Mouse (Mus musculus): ENCODE results near the gene Ldhd. TPM values are rescaled to one million over a fixed set of nuclear protein-coding genes. Genes with fewer than 3 reads are reported as not detected.
A peak's percentile ranks its signal among the peaks of the same experiment; 100 is the strongest.

Gene Ldhd
- polyA plus RNA-seq, 1 experiment from 2014 or later, result 1.2 TPM

DNA sequence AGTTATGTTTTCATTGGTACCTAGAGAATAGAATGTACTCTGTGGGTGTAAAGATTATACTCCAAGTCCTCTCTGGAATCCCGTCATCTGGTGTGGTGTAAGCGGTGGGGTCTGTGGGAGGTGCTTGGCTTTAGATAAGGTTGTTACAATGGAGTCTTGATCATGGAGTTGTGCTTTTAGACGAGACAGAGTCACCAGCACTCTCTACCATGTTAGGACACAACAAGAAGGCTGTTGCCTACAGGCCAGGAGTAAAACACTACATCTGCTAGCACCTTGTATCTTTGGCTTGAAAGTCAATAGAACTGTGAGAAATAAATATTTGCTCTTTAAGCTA, 33.7 kb downstream of the Ldhd start:
- Histone ChIP-seq H3K4me1 (replicated peaks; ENCODE audit: control insufficient read depth, insufficient read depth, low read length) (peaks cover 51% of the 10 kb centered on the region), H3K27ac (ENCODE audit: low read depth) (peak overlapping the region; percentile 85), H3K9ac (ENCODE audit: low read length) (no peak overlapping the region), H3K9me3 (ENCODE audit: control insufficient read depth, low read length) (no peaks in the 10 kb centered on the region), H3K4me2 (ENCODE audit: low read length) (no peak overlapping the region), H3K27me3 (replicated peaks; ENCODE audit: control insufficient read depth, insufficient read depth, low read length) (no peaks in the 10 kb centered on the region), H3K4me3 (ENCODE audit: low read depth, low read length) (no peak overlapping the region), H3K36me3 (ENCODE audit: control insufficient read depth, insufficient read depth, low read length) (no peaks in the 10 kb centered on the region)
- DNase-seq (ENCODE audit: low spot score) (no peak), ATAC-seq (replicated peaks; ENCODE audit: low FRiP score, low TSS enrichment, low read depth) (no peak)
- WGBS, result 52% methylated on average over 3 of the region's 3 CpGs

DNA sequence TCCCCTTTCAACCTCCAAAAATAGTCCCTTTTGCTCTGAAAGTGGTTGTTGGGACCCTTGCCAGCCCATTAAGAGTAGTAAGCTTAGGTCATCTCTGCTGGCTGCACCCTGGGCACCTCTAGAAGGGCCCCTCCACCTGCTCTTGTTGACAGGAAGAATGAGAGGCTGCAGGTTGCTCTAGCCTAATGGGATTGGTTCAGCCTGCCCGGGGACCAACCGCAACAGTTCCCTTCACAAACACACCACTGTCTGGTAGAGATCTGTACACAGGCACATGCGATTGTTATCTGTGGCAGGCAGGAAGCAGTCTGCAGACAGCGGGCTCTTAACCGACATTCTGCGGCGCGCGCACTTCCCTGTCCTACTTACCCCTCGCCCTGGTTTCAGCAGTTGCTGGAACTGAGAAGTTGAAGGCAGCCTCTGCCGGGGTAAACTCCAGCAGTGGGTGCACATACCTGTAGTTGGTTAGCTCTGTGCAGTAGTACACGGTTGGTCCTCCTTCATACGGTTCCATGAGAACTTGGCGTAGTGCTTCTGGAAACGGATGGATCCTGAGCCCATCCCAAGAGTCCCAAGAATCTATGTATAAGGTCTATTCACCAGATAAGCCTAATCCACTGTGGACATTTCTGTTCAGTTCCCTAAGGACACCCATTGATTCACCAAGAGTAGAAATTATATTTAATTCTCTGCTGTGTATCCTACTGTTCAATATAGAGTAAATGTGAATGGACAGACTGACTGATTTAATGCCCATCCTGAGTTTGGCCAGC, 34.3 kb downstream of the Ldhd start:
- H3K4me1 ChIP-seq (replicated peaks; ENCODE audit: control insufficient read depth, insufficient read depth, low read length), result peaks cover 51% of the 10 kb centered on the region
- ATAC-seq (replicated peaks; ENCODE audit: low FRiP score, low TSS enrichment, low read depth), result peak; percentile 52
- WGBS, result 48% methylated on average over 15 of the region's 15 CpGs
- H3K9me3 ChIP-seq (ENCODE audit: control insufficient read depth, low read length), result no peaks in the 10 kb centered on the region
- H3K9ac ChIP-seq (ENCODE audit: low read length), result no peak overlapping the region
- no peaks in the 10 kb centered on the region for H3K27me3 ChIP-seq (replicated peaks; ENCODE audit: control insufficient read depth, insufficient read depth, low read length)
- peak overlapping the region; percentile 13; the same call in 1 of the 2 replicates for H3K4me2 ChIP-seq (ENCODE audit: low read length)
- H3K36me3 ChIP-seq (ENCODE audit: control insufficient read depth, insufficient read depth, low read length), result no peaks in the 10 kb centered on the region
- no peak for DNase-seq (ENCODE audit: low spot score)
- H3K27ac ChIP-seq (ENCODE audit: low read depth), result peak overlapping the region; percentile 85
- no peak overlapping the region for H3K4me3 ChIP-seq (ENCODE audit: low read depth, low read length)

DNA sequence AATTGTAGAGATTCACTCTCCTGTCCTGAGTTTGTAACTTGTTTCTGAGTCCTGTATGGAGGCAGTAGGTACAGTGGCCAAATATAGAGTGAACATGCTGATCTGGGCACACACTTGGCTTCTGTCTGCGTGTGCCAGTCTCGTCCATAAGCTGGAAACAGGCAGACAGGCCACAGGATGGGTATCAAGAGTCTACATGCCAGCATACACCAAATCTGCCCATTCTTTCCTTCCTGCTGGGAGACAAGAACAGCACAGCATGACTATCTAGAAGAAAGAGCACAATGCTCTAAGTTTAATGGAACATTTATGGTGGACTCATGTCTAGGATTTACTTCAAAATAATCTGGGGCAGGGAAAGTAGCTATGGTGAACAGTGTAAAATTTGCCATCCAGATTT, 35.2 kb downstream of the Ldhd start:
- Histone ChIP-seq H3K9me3 (ENCODE audit: control insufficient read depth, low read length) (no peaks in the 10 kb centered on the region), H3K27ac (ENCODE audit: low read depth) (no peak overlapping the region), H3K27me3 (replicated peaks; ENCODE audit: control insufficient read depth, insufficient read depth, low read length) (no peaks in the 10 kb centered on the region), H3K9ac (ENCODE audit: low read length) (no peak overlapping the region), H3K36me3 (ENCODE audit: control insufficient read depth, insufficient read depth, low read length) (no peaks in the 10 kb centered on the region), H3K4me2 (ENCODE audit: low read length) (no peak overlapping the region), H3K4me1 (replicated peaks; ENCODE audit: control insufficient read depth, insufficient read depth, low read length) (peaks cover 51% of the 10 kb centered on the region), H3K4me3 (ENCODE audit: low read depth, low read length) (no peak overlapping the region)
- 91% methylated on average over 2 of the region's 2 CpGs for WGBS
- DNase-seq (ENCODE audit: low spot score), result no peak
- ATAC-seq (replicated peaks; ENCODE audit: low FRiP score, low TSS enrichment, low read depth), result no peak

GRCm38 (mm10) chr8:111594044-111594840, 35.9 kb downstream of the Ldhd start:
- H3K9me3 ChIP-seq (ENCODE audit: control insufficient read depth, low read length), result no peaks in the 10 kb centered on the region
- no peak overlapping the region for H3K27ac ChIP-seq (ENCODE audit: low read depth)
- WGBS, result 81% methylated on average over 3 of the region's 3 CpGs
- no peaks in the 10 kb centered on the region for H3K36me3 ChIP-seq (ENCODE audit: control insufficient read depth, insufficient read depth, low read length)
- ATAC-seq (replicated peaks; ENCODE audit: low FRiP score, low TSS enrichment, low read depth), result no peak
- no peak overlapping the region for H3K4me2 ChIP-seq (ENCODE audit: low read length)
- no peak overlapping the region for H3K4me3 ChIP-seq (ENCODE audit: low read depth, low read length)
- no peak overlapping the region for H3K9ac ChIP-seq (ENCODE audit: low read length)
- no peak for DNase-seq (ENCODE audit: low spot score)
- H3K27me3 ChIP-seq (replicated peaks; ENCODE audit: control insufficient read depth, insufficient read depth, low read length), result no peaks in the 10 kb centered on the region
- H3K4me1 ChIP-seq (replicated peaks; ENCODE audit: control insufficient read depth, insufficient read depth, low read length), result peaks cover 51% of the 10 kb centered on the region

GRCm38 (mm10) chr8:111592390-111592910, 37.7 kb downstream of the Ldhd start:
- Histone ChIP-seq H3K9ac (ENCODE audit: low read length) (no peak overlapping the region), H3K4me1 (replicated peaks; ENCODE audit: control insufficient read depth, insufficient read depth, low read length) (peaks cover 44% of the 10 kb centered on the region), H3K4me3 (ENCODE audit: low read depth, low read length) (no peak overlapping the region), H3K27me3 (replicated peaks; ENCODE audit: control insufficient read depth, insufficient read depth, low read length) (no peaks in the 10 kb centered on the region), H3K27ac (ENCODE audit: low read depth) (no peak overlapping the region), H3K36me3 (ENCODE audit: control insufficient read depth, insufficient read depth, low read length) (no peaks in the 10 kb centered on the region), H3K4me2 (ENCODE audit: low read length) (no peak overlapping the region), H3K9me3 (ENCODE audit: control insufficient read depth, low read length) (no peaks in the 10 kb centered on the region)
- no peak for DNase-seq (ENCODE audit: low spot score)
- WGBS, result 73% methylated on average over 7 of the region's 7 CpGs
- ATAC-seq (replicated peaks; ENCODE audit: low FRiP score, low TSS enrichment, low read depth), result no peak

DNA sequence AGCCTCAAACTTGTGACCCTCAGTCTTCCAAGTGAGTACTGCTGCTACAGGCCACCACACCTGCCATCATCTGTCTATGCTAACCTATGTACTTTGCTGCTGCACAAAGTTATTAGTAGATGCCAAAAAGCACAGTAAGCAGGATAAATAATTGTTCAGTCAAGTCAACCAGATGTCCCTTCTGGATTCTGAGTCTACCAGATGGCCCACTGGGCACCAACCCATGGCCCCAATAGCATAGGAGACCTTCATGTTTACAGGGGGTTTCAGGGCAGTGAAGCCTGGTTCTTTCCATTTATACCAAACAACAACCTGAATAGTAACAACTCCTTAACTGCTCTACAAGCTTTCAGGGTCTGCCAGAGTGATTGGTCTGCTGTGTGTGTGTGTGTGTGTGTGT, 39.0 kb downstream of the Ldhd start:
- no peak overlapping the region for H3K9ac ChIP-seq (ENCODE audit: low read length)
- H3K36me3 ChIP-seq (ENCODE audit: control insufficient read depth, insufficient read depth, low read length), result no peaks in the 10 kb centered on the region
- H3K4me2 ChIP-seq (ENCODE audit: low read length), result no peak overlapping the region
- H3K9me3 ChIP-seq (ENCODE audit: control insufficient read depth, low read length), result no peaks in the 10 kb centered on the region
- H3K4me3 ChIP-seq (ENCODE audit: low read depth, low read length), result no peak overlapping the region
- H3K27me3 ChIP-seq (replicated peaks; ENCODE audit: control insufficient read depth, insufficient read depth, low read length), result no peaks in the 10 kb centered on the region
- H3K4me1 ChIP-seq (replicated peaks; ENCODE audit: control insufficient read depth, insufficient read depth, low read length), result peaks cover 31% of the 10 kb centered on the region
- DNase-seq (ENCODE audit: low spot score) (no peak), ATAC-seq (replicated peaks; ENCODE audit: low FRiP score, low TSS enrichment, low read depth) (no peak)
- H3K27ac ChIP-seq (ENCODE audit: low read depth), result no peak overlapping the region

GRCm38 (mm10) chr8:111590214-111590613, 40.0 kb downstream of the Ldhd start:
- ATAC-seq (replicated peaks; ENCODE audit: low FRiP score, low TSS enrichment, low read depth), result no peak
- Histone ChIP-seq H3K9me3 (ENCODE audit: control insufficient read depth, low read length) (no peaks in the 10 kb centered on the region), H3K27me3 (replicated peaks; ENCODE audit: control insufficient read depth, insufficient read depth, low read length) (no peaks in the 10 kb centered on the region), H3K36me3 (ENCODE audit: control insufficient read depth, insufficient read depth, low read length) (no peaks in the 10 kb centered on the region), H3K4me2 (ENCODE audit: low read length) (no peak overlapping the region), H3K9ac (ENCODE audit: low read length) (no peak overlapping the region), H3K4me3 (ENCODE audit: low read depth, low read length) (no peak overlapping the region), H3K4me1 (replicated peaks; ENCODE audit: control insufficient read depth, insufficient read depth, low read length) (peaks cover 21% of the 10 kb centered on the region), H3K27ac (ENCODE audit: low read depth) (no peak overlapping the region)
- no peak for DNase-seq (ENCODE audit: low spot score)
- WGBS, result 73% methylated on average over 3 of the region's 3 CpGs

GRCm38 (mm10) chr8:111588336-111588735, 41.8 kb downstream of the Ldhd start:
- no peaks in the 10 kb centered on the region for H3K9me3 ChIP-seq (ENCODE audit: control insufficient read depth, low read length)
- no peak overlapping the region for H3K4me2 ChIP-seq (ENCODE audit: low read length)
- no peaks in the 10 kb centered on the region for H3K27me3 ChIP-seq (replicated peaks; ENCODE audit: control insufficient read depth, insufficient read depth, low read length)
- no peak for ATAC-seq (replicated peaks; ENCODE audit: low FRiP score, low TSS enrichment, low read depth)
- no peaks in the 10 kb centered on the region for H3K36me3 ChIP-seq (ENCODE audit: control insufficient read depth, insufficient read depth, low read length)
- H3K4me3 ChIP-seq (ENCODE audit: low read depth, low read length), result no peak overlapping the region
- H3K4me1 ChIP-seq (replicated peaks; ENCODE audit: control insufficient read depth, insufficient read depth, low read length), result peaks cover 8% of the 10 kb centered on the region; the same call in 1 of the 2 replicates
- 92% methylated on average over 2 of the region's 2 CpGs for WGBS
- no peak overlapping the region for H3K9ac ChIP-seq (ENCODE audit: low read length)
- H3K27ac ChIP-seq (ENCODE audit: low read depth), result no peak overlapping the region
- no peak for DNase-seq (ENCODE audit: low spot score)

Measured in intestine, embryonic 14.5 days (tissue).